Mouse (Mus musculus) kidney, adult 18-20 months (tissue): Measurements from ENCODE around the gene Nrip1.
A peak's percentile ranks its signal among the peaks of the same experiment; 100 is the strongest.

Experiments
- DNase-seq: peaks from one replicate; pipeline ENCODE4 v3.0.0; 2021

The Nrip1 gene

GRCm38 (mm10) chr16:76265301-76265700 is 108.3 kb downstream of the Nrip1 start:
- DNase-seq, result no peak

GRCm38 (mm10) chr16:76263393-76263792 is 110.2 kb downstream of the Nrip1 start:
- DNase-seq, result no peak

- no peak for DNase-seq
Measured at GRCm38 (mm10) chr16:76260296-76260695, 113.3 kb downstream of the Nrip1 start.

GRCm38 (mm10) chr16:76251826-76252225 is 121.8 kb downstream of the Nrip1 start:
- no peak for DNase-seq

- DNase-seq, result no peak
Measured at GRCm38 (mm10) chr16:76249345-76250091, 124.1 kb downstream of the Nrip1 start.

- DNase-seq, result peak; percentile 72
Measured at GRCm38 (mm10) chr16:76242850-76243249, 130.8 kb downstream of the Nrip1 start.

- no peak for DNase-seq
Measured at GRCm38 (mm10) chr16:76241266-76241665, 132.4 kb downstream of the Nrip1 start.

GRCm38 (mm10) chr16:76239353-76239752 is 134.3 kb downstream of the Nrip1 start:
- no peak for DNase-seq

GRCm38 (mm10) chr16:76238784-76239183 is 134.8 kb downstream of the Nrip1 start:
- no peak for DNase-seq
